Mouse (Mus musculus): ENCODE results near the gene Pkp2. TPM values are rescaled to one million over a fixed set of nuclear protein-coding genes. Genes with fewer than 3 reads are reported as not detected.
A peak's percentile ranks its signal among the peaks of the same experiment; 100 is the strongest.

The Pkp2 gene
- polyA plus RNA-seq, 1 experiment from 2014 or later = 14.0 TPM

- no peak overlapping the region for H3K4me3 ChIP-seq (replicated peaks; ENCODE audit: low read depth, low read length)
- DNase-seq (ENCODE audit: low spot score) (peak; percentile 18), ATAC-seq (replicated peaks; ENCODE audit: low FRiP score, low read depth) (no peak)
- peak overlapping the region; percentile 14; the same call in 1 of the 2 replicates for H3K4me2 ChIP-seq (ENCODE audit: low read length)
- peaks cover 11% of the 10 kb centered on the region for H3K4me1 ChIP-seq (replicated peaks; ENCODE audit: insufficient read depth, low read length)
- TF ChIP-seq CTCF (IDR thresholded peaks at IDR 0.05; ENCODE audit: low read depth) = no peak
- H3K36me3 ChIP-seq (ENCODE audit: insufficient read depth, low read length) = no peaks in the 10 kb centered on the region
- 13% methylated on average over 11 of the region's 11 CpGs for WGBS
- no peak overlapping the region for H3K27ac ChIP-seq
- no peaks in the 10 kb centered on the region for H3K9me3 ChIP-seq (replicated peaks; ENCODE audit: low read length)
- no peak overlapping the region; the same call in 1 of the 2 replicates for H3K9ac ChIP-seq (ENCODE audit: low read depth, low read length)
- H3K27me3 ChIP-seq (ENCODE audit: insufficient read depth, low read length) = 0 out of 2 replicates have a peak, but pooled peaks cover 13% of the 10 kb centered on the region
These were observed 2.7 kb downstream of the Pkp2 start for GRCm38 (mm10) chr16:16215645-16216387.

- H3K4me3 ChIP-seq (replicated peaks; ENCODE audit: low read depth, low read length) = no peak overlapping the region
These were observed 3.8 kb downstream of the Pkp2 start for GRCm38 (mm10) chr16:16216934-16217333.

GRCm38 (mm10) chr16:16219835-16220234 lies 6.7 kb downstream of the Pkp2 start:
- WGBS = 41% methylated on average over 3 of the region's 3 CpGs
- ATAC-seq (replicated peaks; ENCODE audit: low FRiP score, low read depth) (no peak), DNase-seq (ENCODE audit: low spot score) (no peak)
- H3K27me3 ChIP-seq (ENCODE audit: insufficient read depth, low read length) = 0 out of 2 replicates have a peak, but pooled peaks cover 2% of the 10 kb centered on the region
- H3K36me3 ChIP-seq (ENCODE audit: insufficient read depth, low read length) = no peaks in the 10 kb centered on the region
- no peak overlapping the region for H3K4me3 ChIP-seq (replicated peaks; ENCODE audit: low read depth, low read length)
- TF ChIP-seq CTCF (IDR thresholded peaks at IDR 0.05; ENCODE audit: low read depth) = no peak
- no peak overlapping the region for H3K9ac ChIP-seq (ENCODE audit: low read depth, low read length)
- H3K27ac ChIP-seq = no peak overlapping the region
- no peaks in the 10 kb centered on the region for H3K9me3 ChIP-seq (replicated peaks; ENCODE audit: low read length)
- H3K4me2 ChIP-seq (ENCODE audit: low read length) = no peak overlapping the region
- peaks cover 6% of the 10 kb centered on the region; the same call in 1 of the 2 replicates for H3K4me1 ChIP-seq (replicated peaks; ENCODE audit: insufficient read depth, low read length)

More at GRCm38 (mm10) chr16:16216934-16217333, 3.8 kb downstream of the Pkp2 start:
- TF ChIP-seq CTCF (IDR thresholded peaks at IDR 0.05; ENCODE audit: low read depth) = no peak
- DNase-seq (ENCODE audit: low spot score) (no peak), ATAC-seq (replicated peaks; ENCODE audit: low FRiP score, low read depth) (no peak)
- H3K4me2 ChIP-seq (ENCODE audit: low read length) = no peak overlapping the region
- H3K9ac ChIP-seq (ENCODE audit: low read depth, low read length) = no peak overlapping the region
- 91% methylated on average over 1 of the region's 1 CpGs for WGBS
- no peak overlapping the region for H3K27ac ChIP-seq
- peaks cover 11% of the 10 kb centered on the region for H3K4me1 ChIP-seq (replicated peaks; ENCODE audit: insufficient read depth, low read length)
- no peaks in the 10 kb centered on the region for H3K36me3 ChIP-seq (ENCODE audit: insufficient read depth, low read length)
- H3K9me3 ChIP-seq (replicated peaks; ENCODE audit: low read length) = no peaks in the 10 kb centered on the region
- 0 out of 2 replicates have a peak, but pooled peaks cover 13% of the 10 kb centered on the region for H3K27me3 ChIP-seq (ENCODE audit: insufficient read depth, low read length)

- Histone ChIP-seq H3K27me3 (ENCODE audit: insufficient read depth, low read length) (no peaks in the 10 kb centered on the region), H3K9me3 (replicated peaks; ENCODE audit: low read length) (no peaks in the 10 kb centered on the region), H3K4me3 (replicated peaks; ENCODE audit: low read depth, low read length) (no peak overlapping the region), H3K4me1 (replicated peaks; ENCODE audit: insufficient read depth, low read length) (no peaks in the 10 kb centered on the region), H3K4me2 (ENCODE audit: low read length) (no peak overlapping the region), H3K9ac (ENCODE audit: low read depth, low read length) (no peak overlapping the region), H3K27ac (no peak overlapping the region), H3K36me3 (ENCODE audit: insufficient read depth, low read length) (no peaks in the 10 kb centered on the region)
- ATAC-seq (replicated peaks; ENCODE audit: low FRiP score, low read depth) = no peak
- WGBS = 30% methylated on average over 1 of the region's 1 CpGs
- no peak for DNase-seq (ENCODE audit: low spot score)
- TF ChIP-seq CTCF (IDR thresholded peaks at IDR 0.05; ENCODE audit: low read depth) = no peak
These were observed 9.5 kb downstream of the Pkp2 start for GRCm38 (mm10) chr16:16222651-16223050.

- Histone ChIP-seq H3K9ac (ENCODE audit: low read depth, low read length) (no peak overlapping the region), H3K9me3 (replicated peaks; ENCODE audit: low read length) (no peaks in the 10 kb centered on the region), H3K4me2 (ENCODE audit: low read length) (no peak overlapping the region), H3K27ac (peak overlapping the region; percentile 73), H3K4me3 (replicated peaks; ENCODE audit: low read depth, low read length) (no peak overlapping the region), H3K4me1 (replicated peaks; ENCODE audit: insufficient read depth, low read length) (no peaks in the 10 kb centered on the region), H3K36me3 (ENCODE audit: insufficient read depth, low read length) (no peaks in the 10 kb centered on the region), H3K27me3 (ENCODE audit: insufficient read depth, low read length) (no peaks in the 10 kb centered on the region)
- TF ChIP-seq CTCF (IDR thresholded peaks at IDR 0.05; ENCODE audit: low read depth) = no peak
- peak; percentile 95 for ATAC-seq (replicated peaks; ENCODE audit: low FRiP score, low read depth)
- DNase-seq (ENCODE audit: low spot score) = peak; percentile 80
- WGBS = 11% methylated on average over 4 of the region's 4 CpGs
These were observed 11.4 kb downstream of the Pkp2 start for GRCm38 (mm10) chr16:16224506-16224924.

- ATAC-seq (replicated peaks; ENCODE audit: low FRiP score, low read depth) (no peak), DNase-seq (ENCODE audit: low spot score) (no peak)
- Histone ChIP-seq H3K27ac (no peak overlapping the region), H3K27me3 (ENCODE audit: insufficient read depth, low read length) (no peaks in the 10 kb centered on the region), H3K9me3 (replicated peaks; ENCODE audit: low read length) (no peaks in the 10 kb centered on the region), H3K9ac (ENCODE audit: low read depth, low read length) (no peak overlapping the region), H3K4me1 (replicated peaks; ENCODE audit: insufficient read depth, low read length) (no peaks in the 10 kb centered on the region), H3K4me2 (ENCODE audit: low read length) (no peak overlapping the region), H3K36me3 (ENCODE audit: insufficient read depth, low read length) (no peaks in the 10 kb centered on the region), H3K4me3 (replicated peaks; ENCODE audit: low read depth, low read length) (no peak overlapping the region)
- 95% methylated on average over 22 of the region's 22 CpGs for WGBS
- no peak for TF ChIP-seq CTCF (IDR thresholded peaks at IDR 0.05; ENCODE audit: low read depth)
These were observed 12.7 kb downstream of the Pkp2 start for GRCm38 (mm10) chr16:16225828-16226227.

All from kidney, postnatal 0 days (tissue).